11 mouse cellular contexts compared by ENCODE assay signal in the genomic region with DNA sequence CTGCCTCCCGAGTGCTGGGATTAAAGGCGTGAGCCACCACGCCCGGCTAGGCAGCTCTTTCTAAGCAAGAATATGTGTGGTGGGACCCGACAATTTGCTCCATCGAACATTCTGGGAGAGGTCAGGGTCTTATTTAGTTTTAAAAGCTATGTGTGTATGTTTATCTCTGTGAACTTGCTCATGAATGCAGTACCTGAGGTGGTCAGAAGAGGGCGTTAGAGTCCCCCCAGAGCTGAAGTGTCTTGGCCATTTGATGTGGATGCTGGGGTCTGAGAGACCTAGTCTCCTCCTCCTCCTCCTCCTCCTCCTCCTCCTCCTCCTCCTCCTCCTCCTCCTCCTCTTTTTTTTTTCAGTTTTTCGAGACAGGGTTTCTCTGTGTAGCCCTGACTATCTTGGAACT. TPM values are rescaled to one million over a fixed set of nuclear protein-coding genes. Genes with fewer than 3 reads are reported as not detected.
DNase-seq lines count a peak whose midpoint lies in the region; ATAC-seq and TF ChIP-seq lines count a peak whose summit lies in the region.
"Had no signal": no experiment of that assay in that cellular context is flagged by ENCODE, and none has a peak within 500 bp of the region (broad histone marks: within the 10 kb centered on the region; RNA-seq: fewer than 3 reads in every experiment).

No protein-coding gene starts in this region.

- no peaks in the 10 kb centered on the region for H3K27me3 ChIP-seq in forebrain, postnatal 0 days (ENCODE audit: insufficient read depth, low read length)
- no peaks in the 10 kb centered on the region for H3K27me3 ChIP-seq in forebrain, embryonic 15.5 days
- no peaks in the 10 kb centered on the region for H3K27me3 ChIP-seq in liver, postnatal 0 days (ENCODE audit: insufficient read depth, low read length)
- H3K27me3 ChIP-seq in liver, embryonic 12.5 days (replicated peaks): no peaks in the 10 kb centered on the region
- no peaks in the 10 kb centered on the region for H3K27me3 ChIP-seq in ES-Bruce4 (ENCODE audit: control insufficient read depth, insufficient read depth, low read length, poor library complexity, severe bottlenecking)
- H3K27me3 ChIP-seq in midbrain, embryonic 14.5 days (ENCODE audit: control insufficient read depth, insufficient read depth, low read length): no peaks in the 10 kb centered on the region
- H3K27me3 ChIP-seq: Patski had no signal

- no peak for TF ChIP-seq EP300 in liver, postnatal 0 days (IDR thresholded peaks at IDR 0.05; ENCODE audit: low read depth)
- TF ChIP-seq EP300 in ES-Bruce4 (IDR thresholded peaks at IDR 0.05; ENCODE audit: insufficient read depth, low read depth, low read length): no peak

- no peak overlapping the region for H3K4me2 ChIP-seq in forebrain, postnatal 0 days (ENCODE audit: low read depth)
- no peak overlapping the region for H3K4me2 ChIP-seq in forebrain, embryonic 15.5 days (replicated peaks)
- no peak overlapping the region for H3K4me2 ChIP-seq in liver, postnatal 0 days (ENCODE audit: low read depth, low read length)
- H3K4me2 ChIP-seq in liver, embryonic 12.5 days: no peak overlapping the region
- no peak overlapping the region for H3K4me2 ChIP-seq in midbrain, embryonic 14.5 days (ENCODE audit: low read length)

- peak; percentile 40; the same call in 1 of the 2 replicates for TF ChIP-seq CTCF in forebrain, postnatal 0 days (IDR thresholded peaks at IDR 0.05; ENCODE audit: low read depth)
- TF ChIP-seq CTCF in liver, postnatal 0 days (IDR thresholded peaks at IDR 0.05; ENCODE audit: low read depth): peak; percentile 53
- peak; percentile 48 for TF ChIP-seq CTCF in ES-Bruce4 (IDR thresholded peaks at IDR 0.05; ENCODE audit: low read depth, low read length)

- TF ChIP-seq POLR2A in ES-Bruce4 (IDR thresholded peaks at IDR 0.05; ENCODE audit: insufficient read depth, low read length): no peak

- ATAC-seq in forebrain, postnatal 0 days: no peak
- ATAC-seq in forebrain, embryonic 15.5 days (replicated peaks): no peak
- ATAC-seq in liver, postnatal 0 days: no peak
- no peak for ATAC-seq in liver, embryonic 12.5 days
- no peak for ATAC-seq in midbrain, embryonic 14.5 days (ENCODE audit: low FRiP score, low TSS enrichment)
- ATAC-seq: inflammation-experienced regulatory T-cells, adult 6 months; Patski had no signal

- 84% methylated on average over 7 of the region's 8 CpGs for WGBS in forebrain, postnatal 0 days
- WGBS in forebrain, embryonic 15.5 days: 87% methylated on average over 7 of the region's 8 CpGs
- 75% methylated on average over 7 of the region's 8 CpGs for WGBS in liver, postnatal 0 days (ENCODE audit: insufficient replicate concordance)
- 66% methylated on average over 8 of the region's 8 CpGs for WGBS in liver, embryonic 12.5 days (ENCODE audit: insufficient replicate concordance)
- 83% methylated on average over 7 of the region's 8 CpGs for WGBS in midbrain, embryonic 14.5 days

- no peak overlapping the region for H3K4me3 ChIP-seq in forebrain, postnatal 0 days (ENCODE audit: low read depth, low read length)
- H3K4me3 ChIP-seq in forebrain, embryonic 15.5 days: no peak overlapping the region
- H3K4me3 ChIP-seq in liver, postnatal 0 days (ENCODE audit: low read depth, low read length): no peak overlapping the region
- no peak overlapping the region for H3K4me3 ChIP-seq in liver, embryonic 12.5 days
- no peak overlapping the region for H3K4me3 ChIP-seq in ES-Bruce4 (ENCODE audit: low read depth, low read length)
- H3K4me3 ChIP-seq in midbrain, embryonic 14.5 days (replicated peaks; ENCODE audit: low read depth, low read length): no peak overlapping the region

- no peaks in the 10 kb centered on the region for H3K9me3 ChIP-seq in forebrain, postnatal 0 days (ENCODE audit: low read length)
- H3K9me3 ChIP-seq in forebrain, embryonic 15.5 days: no peaks in the 10 kb centered on the region
- no peaks in the 10 kb centered on the region for H3K9me3 ChIP-seq in liver, postnatal 0 days (ENCODE audit: low read length)
- H3K9me3 ChIP-seq in liver, embryonic 12.5 days (replicated peaks): no peaks in the 10 kb centered on the region
- no peaks in the 10 kb centered on the region for H3K9me3 ChIP-seq in ES-Bruce4 (replicated peaks; ENCODE audit: control insufficient read depth, insufficient read depth, low read length, poor library complexity, severe bottlenecking)
- no peaks in the 10 kb centered on the region for H3K9me3 ChIP-seq in midbrain, embryonic 14.5 days (ENCODE audit: control insufficient read depth, low read length)

- H3K9ac ChIP-seq in forebrain, postnatal 0 days: no peak overlapping the region
- no peak overlapping the region for H3K9ac ChIP-seq in forebrain, embryonic 15.5 days (replicated peaks)
- no peak overlapping the region for H3K9ac ChIP-seq in liver, postnatal 0 days (replicated peaks)
- no peak overlapping the region for H3K9ac ChIP-seq in liver, embryonic 12.5 days
- H3K9ac ChIP-seq in ES-Bruce4 (ENCODE audit: low read depth, poor library complexity, severe bottlenecking): no peak overlapping the region
- H3K9ac ChIP-seq in midbrain, embryonic 14.5 days (replicated peaks; ENCODE audit: low read length): no peak overlapping the region

- no peaks in the 10 kb centered on the region for H3K36me3 ChIP-seq in forebrain, postnatal 0 days (ENCODE audit: insufficient read depth)
- no peaks in the 10 kb centered on the region for H3K36me3 ChIP-seq in forebrain, embryonic 15.5 days
- 0 out of 2 replicates have a peak, but pooled peaks cover 3% of the 10 kb centered on the region for H3K36me3 ChIP-seq in liver, postnatal 0 days (replicated peaks; ENCODE audit: insufficient read depth, low read length)
- H3K36me3 ChIP-seq in liver, embryonic 12.5 days: 0 out of 2 replicates have a peak, but pooled peaks cover 2% of the 10 kb centered on the region
- no peaks in the 10 kb centered on the region for H3K36me3 ChIP-seq in ES-Bruce4 (ENCODE audit: control insufficient read depth, insufficient read depth, low read length, poor library complexity, severe bottlenecking)
- H3K36me3 ChIP-seq in midbrain, embryonic 14.5 days (ENCODE audit: control insufficient read depth, insufficient read depth, low read length): no peaks in the 10 kb centered on the region

- no peak for DNase-seq in forebrain, postnatal 0 days
- DNase-seq in liver, postnatal 0 days: no peak
- peak; percentile 48 for DNase-seq in naive thymus-derived CD4-positive, alpha-beta T cell, adult 2 months (ENCODE audit: low read depth)
- DNase-seq in heart, adult 9 months (ENCODE audit: low spot score in 2 of 2): no peak
- DNase-seq in midbrain, embryonic 14.5 days: no peak

- H3K4me1 ChIP-seq in forebrain, postnatal 0 days (ENCODE audit: insufficient read depth): peaks cover 30% of the 10 kb centered on the region
- H3K4me1 ChIP-seq in forebrain, embryonic 15.5 days: peaks cover 62% of the 10 kb centered on the region
- H3K4me1 ChIP-seq in liver, postnatal 0 days (ENCODE audit: insufficient read depth): peaks cover 37% of the 10 kb centered on the region
- peaks cover 41% of the 10 kb centered on the region for H3K4me1 ChIP-seq in liver, embryonic 12.5 days
- H3K4me1 ChIP-seq in ES-Bruce4 (ENCODE audit: control insufficient read depth, insufficient read depth, low read length): peaks cover 8% of the 10 kb centered on the region
- peaks cover 44% of the 10 kb centered on the region for H3K4me1 ChIP-seq in midbrain, embryonic 14.5 days (ENCODE audit: control insufficient read depth, insufficient read depth, low read length)

- no peak overlapping the region for H3K27ac ChIP-seq in forebrain, postnatal 0 days (ENCODE audit: low read depth, low read length)
- no peak overlapping the region for H3K27ac ChIP-seq in forebrain, embryonic 15.5 days (replicated peaks)
- H3K27ac ChIP-seq in liver, postnatal 0 days (ENCODE audit: low read depth): no peak overlapping the region
- no peak overlapping the region for H3K27ac ChIP-seq in liver, embryonic 12.5 days
- H3K27ac ChIP-seq in ES-Bruce4 (ENCODE audit: insufficient read depth, low read length): no peak overlapping the region
- H3K27ac ChIP-seq in midbrain, embryonic 14.5 days (replicated peaks; ENCODE audit: low read depth, low read length): no peak overlapping the region
- H3K27ac ChIP-seq: macrophage had no signal

RNA-seq across cellular contexts. Expression of a gene that starts 5.2 kb away (rescaled TPM):
- total RNA-seq in forebrain, postnatal 0 days (2014; rRNA removed): 115 and 116 TPM in 2 replicates
- 46.2 and 61.8 TPM in 2 replicates for polyA plus RNA-seq in forebrain, postnatal 0 days (2015; fragmentation: Nextera tagmentation; extraction: Ambion mirVana)
- polyA plus RNA-seq in forebrain, embryonic 15.5 days (2015; fragmentation: Nextera tagmentation; extraction: Ambion mirVana): 75.8 and 78.7 TPM in 2 replicates
- 4.9 and 5.1 TPM in 2 replicates for polyA plus RNA-seq in liver, postnatal 0 days (2015; fragmentation: Nextera tagmentation; extraction: Ambion mirVana)
- 10.3 and 11.0 TPM in 2 replicates for polyA plus RNA-seq in liver, embryonic 12.5 days (2016; fragmentation: Nextera tagmentation; extraction: Ambion mirVana)
- 40.3 and 44.1 TPM in 2 replicates for polyA plus RNA-seq in ES-Bruce4 (2011; ENCODE audit: insufficient read depth, insufficient read length, low read depth, missing spikeins)
- 47.0 and 53.6 TPM in 2 replicates for polyA plus RNA-seq in midbrain, embryonic 14.5 days (2014; fragmentation: Nextera tagmentation; extraction: Ambion mirVana)

RNA-seq across cellular contexts. Expression of a gene that starts 25.5 kb away (rescaled TPM):
- total RNA-seq in forebrain, postnatal 0 days (2014; rRNA removed): 5.5 and 13.3 TPM in 2 replicates
- polyA plus RNA-seq in forebrain, postnatal 0 days (2015; fragmentation: Nextera tagmentation; extraction: Ambion mirVana): 104 and 105 TPM in 2 replicates
- 127 and 134 TPM in 2 replicates for polyA plus RNA-seq in forebrain, embryonic 15.5 days (2015; fragmentation: Nextera tagmentation; extraction: Ambion mirVana)
- 23.2 and 25.4 TPM in 2 replicates for polyA plus RNA-seq in liver, postnatal 0 days (2015; fragmentation: Nextera tagmentation; extraction: Ambion mirVana)
- 50.8 and 52.6 TPM in 2 replicates for polyA plus RNA-seq in liver, embryonic 12.5 days (2016; fragmentation: Nextera tagmentation; extraction: Ambion mirVana)
- polyA plus RNA-seq in ES-Bruce4 (2011; ENCODE audit: insufficient read depth, insufficient read length, low read depth, missing spikeins): 3.1 and 3.3 TPM in 2 replicates
- 75.7 and 79.0 TPM in 2 replicates for polyA plus RNA-seq in midbrain, embryonic 14.5 days (2014; fragmentation: Nextera tagmentation; extraction: Ambion mirVana)
